Mouse (Mus musculus) brain, embryonic 18.5 days (tissue): ENCODE results near the gene E2f2.

ENCODE experiments used
- DNase-seq: peaks from one replicate; pipeline ENCODE4 v3.0.0-alpha.2; 2012; ENCODE audit warnings: low read depth, low spot score

E2f2 gene

GRCm38 (mm10) chr4:136172011-136172541 lies at the start of gene E2f2:
TSS of gene E2f2 (plus strand) at chr4:136172394.
- DNase-seq = peak; percentile 39

- DNase-seq = no peak
Observed at GRCm38 (mm10) chr4:136123111-136123791, 48.9 kb upstream of the E2f2 start.

GRCm38 (mm10) chr4:136123792-136124161 lies 48.4 kb upstream of the E2f2 start:
- no peak for DNase-seq

GRCm38 (mm10) chr4:136124581-136124980 lies 47.6 kb upstream of the E2f2 start:
- no peak for DNase-seq

- DNase-seq = no peak
Observed at GRCm38 (mm10) chr4:136125458-136125857, 46.7 kb upstream of the E2f2 start.

- DNase-seq = no peak
Observed at GRCm38 (mm10) chr4:136126019-136126418, 46.2 kb upstream of the E2f2 start.

- DNase-seq = no peak
Observed at GRCm38 (mm10) chr4:136127670-136128069, 44.5 kb upstream of the E2f2 start.

GRCm38 (mm10) chr4:136129842-136130241 lies 42.4 kb upstream of the E2f2 start:
- DNase-seq = no peak

- DNase-seq = no peak
Observed at GRCm38 (mm10) chr4:136133801-136134200, 38.4 kb upstream of the E2f2 start.

GRCm38 (mm10) chr4:136134418-136134977 lies 37.7 kb upstream of the E2f2 start:
- DNase-seq = no peak

- DNase-seq = peak; percentile 59
Observed at GRCm38 (mm10) chr4:136134978-136135873, 37.0 kb upstream of the E2f2 start.

GRCm38 (mm10) chr4:136135874-136136728 lies 36.1 kb upstream of the E2f2 start:
- DNase-seq = no peak

- no peak for DNase-seq
Observed at GRCm38 (mm10) chr4:136139326-136140110, 32.7 kb upstream of the E2f2 start.

- peak; percentile 70 for DNase-seq
Observed at GRCm38 (mm10) chr4:136140327-136141250, 31.6 kb upstream of the E2f2 start.

GRCm38 (mm10) chr4:136142267-136143192 lies 29.7 kb upstream of the E2f2 start:
- DNase-seq = no peak

- no peak for DNase-seq
Observed at GRCm38 (mm10) chr4:136143193-136143976, 28.8 kb upstream of the E2f2 start, which contains the start of gene Id3. TSS of gene Id3 (plus strand) at chr4:136143497.

- no peak for DNase-seq
Observed at GRCm38 (mm10) chr4:136144126-136144926, 27.9 kb upstream of the E2f2 start.
